Mouse (Mus musculus): ENCODE results near the gene Eif4a3. TPM values are rescaled to one million over a fixed set of nuclear protein-coding genes. Genes with fewer than 3 reads are reported as not detected.

The Eif4a3 gene
- polyA plus RNA-seq (2015; fragmentation: Nextera tagmentation; extraction: Ambion mirVana), result 216 and 222 TPM in 2 replicates

GRCm38 (mm10) chr11:119299391-119300245 lies at the start of gene Eif4a3:
Gene Eif4a3, minus strand, starts transcription at chr11:119300089.

GRCm38 (mm10) chr11:119307658-119307867 lies 7.7 kb upstream of the Eif4a3 start, which contains the start of gene Card14:
Gene Card14, plus strand, starts transcription at chr11:119307768.

GRCm38 (mm10) chr11:119267768-119268556 lies 31.9 kb downstream of the Eif4a3 start, which contains the start of gene Gaa:
Gene Gaa, plus strand, starts transcription at chr11:119267887.

Other genes starting within 250 kb of the Eif4a3 start
- 21.9 TPM in 2 replicates for gene Cbx4, start 213.9 kb downstream of the Eif4a3 start, polyA plus RNA-seq (2015; fragmentation: Nextera tagmentation; extraction: Ambion mirVana)
- gene Tbc1d16, start 71.6 kb downstream of the Eif4a3 start, polyA plus RNA-seq (2015; fragmentation: Nextera tagmentation; extraction: Ambion mirVana), result 32.0 and 38.5 TPM in 2 replicates
- gene Ccdc40, start 71.5 kb downstream of the Eif4a3 start, polyA plus RNA-seq (2015; fragmentation: Nextera tagmentation; extraction: Ambion mirVana), result 7.6 and 8.6 TPM in 2 replicates
- 128 and 138 TPM in 2 replicates for gene Gaa, start 32.2 kb downstream of the Eif4a3 start, polyA plus RNA-seq (2015; fragmentation: Nextera tagmentation; extraction: Ambion mirVana)
- 0.87 and 1.4 TPM in 2 replicates for gene Card14, start 7.7 kb upstream of the Eif4a3 start, polyA plus RNA-seq (2015; fragmentation: Nextera tagmentation; extraction: Ambion mirVana)
- gene Sgsh, start 55.4 kb upstream of the Eif4a3 start, polyA plus RNA-seq (2015; fragmentation: Nextera tagmentation; extraction: Ambion mirVana), result 7.4 and 7.5 TPM in 2 replicates
- 8.2 and 8.5 TPM in 2 replicates for gene Slc26a11, start 55.5 kb upstream of the Eif4a3 start, polyA plus RNA-seq (2015; fragmentation: Nextera tagmentation; extraction: Ambion mirVana)
- 2.0 and 2.2 TPM in 2 replicates for gene Rnf213, start 93.0 kb upstream of the Eif4a3 start, polyA plus RNA-seq (2015; fragmentation: Nextera tagmentation; extraction: Ambion mirVana)
- gene Endov, start 191.3 kb upstream of the Eif4a3 start, polyA plus RNA-seq (2015; fragmentation: Nextera tagmentation; extraction: Ambion mirVana), result 11.7 and 15.1 TPM in 2 replicates
- gene Nptx1, start 247.7 kb upstream of the Eif4a3 start, polyA plus RNA-seq (2015; fragmentation: Nextera tagmentation; extraction: Ambion mirVana), result 20.3 and 24.8 TPM in 2 replicates

Measured in neural tube, postnatal 0 days (tissue).